Mouse (Mus musculus) embryonic facial prominence, embryonic 15.5 days (tissue): Measurements from ENCODE around the gene Bend5. TPM values are rescaled to one million over a fixed set of nuclear protein-coding genes. Genes with fewer than 3 reads are reported as not detected.

Experiments used
- ATAC-seq: fragments of 200-750 bp; cut with Nextera tagmentation; 2 replicates; pipeline ENCODE4 v1.8.0; 2017; ENCODE audit warnings: low read depth, moderate TSS enrichment; ENCODE audit not compliant: insufficient number of reproducible peaks, low FRiP score, low TSS enrichment
- H3K27ac ChIP-seq: fragments of 300-500 bp; sonication (generic); replicated peaks from 2 replicates; pipeline ENCODE4 v1.5.1; 2015; ENCODE audit warnings: mild to moderate bottlenecking, inconsistent platforms
- H3K27me3 ChIP-seq: fragments of 300-500 bp; sonication (generic); 2 replicates; pipeline ENCODE4 v1.6.1; 2015; ENCODE audit warnings: inconsistent platforms
- H3K36me3 ChIP-seq: fragments of 300-500 bp; sonication (generic); 2 replicates; pipeline ENCODE4 v1.6.1; 2015; ENCODE audit warnings: mild to moderate bottlenecking, inconsistent platforms
- H3K4me1 ChIP-seq: fragments of 300-500 bp; sonication (generic); 2 replicates; pipeline ENCODE4 v1.6.1; 2015; ENCODE audit warnings: inconsistent platforms
- H3K4me2 ChIP-seq: fragments of 300-500 bp; sonication (generic); replicated peaks from 2 replicates; pipeline ENCODE4 v1.6.1; 2015; ENCODE audit warnings: mild to moderate bottlenecking, inconsistent platforms
- H3K4me3 ChIP-seq: fragments of 300-500 bp; sonication (generic); replicated peaks from 2 replicates; pipeline ENCODE4 v1.5.1; 2015; ENCODE audit warnings: mild to moderate bottlenecking, inconsistent platforms
- H3K9ac ChIP-seq: fragments of 300-500 bp; sonication (generic); 2 replicates; pipeline ENCODE4 v1.6.1; 2015; ENCODE audit warnings: inconsistent platforms
- H3K9me3 ChIP-seq: fragments of 300-500 bp; sonication (generic); replicated peaks from 2 replicates; pipeline ENCODE4 v1.6.1; 2016; ENCODE audit warnings: inconsistent platforms
- WGBS: fragments of 180-500 bp; shearing (Covaris S2); methylation state at CpG from one replicate; pipeline ENCODE4 v1.1.7; 2015; 5-methylcytosine and 5-hydroxymethylcytosine counted together
- polyA plus RNA-seq: library from polyadenylated mRNA; unstranded; fragments of >200 nt; fragmentation: Nextera tagmentation; extraction: Ambion mirVana; gene quantifications from 2 replicates; pipeline ENCODE4 v1.2.1, GENCODE M21; 2015

Bend5 gene
- polyA plus RNA-seq, 1 experiment from 2014 or later: 137 TPM

GRCm38 (mm10) chr4:111416126-111416525 is 1.3 kb downstream of the Bend5 start:
- H3K4me2 ChIP-seq: peak overlapping the region; percentile 69
- peaks cover 35% of the 10 kb centered on the region for H3K4me1 ChIP-seq
- no peak for ATAC-seq
- H3K27ac ChIP-seq: peak overlapping the region; percentile 95
- H3K9ac ChIP-seq: peak overlapping the region; percentile 96
- peak overlapping the region; percentile 85 for H3K4me3 ChIP-seq
- H3K27me3 ChIP-seq: no peaks in the 10 kb centered on the region
- no peaks in the 10 kb centered on the region for H3K9me3 ChIP-seq
- peaks cover 6% of the 10 kb centered on the region; the same call in 1 of the 2 replicates for H3K36me3 ChIP-seq
- 59% methylated on average over 3 of the region's 3 CpGs for WGBS

- peak overlapping the region; percentile 85 for H3K4me3 ChIP-seq
- ATAC-seq: no peak
- peak overlapping the region; percentile 69 for H3K4me2 ChIP-seq
- no peaks in the 10 kb centered on the region for H3K27me3 ChIP-seq
- 46% methylated on average over 3 of the region's 3 CpGs for WGBS
- H3K9ac ChIP-seq: peak overlapping the region; percentile 96
- H3K27ac ChIP-seq: peak overlapping the region; percentile 95
- no peaks in the 10 kb centered on the region for H3K9me3 ChIP-seq
- peaks cover 37% of the 10 kb centered on the region for H3K4me1 ChIP-seq
- H3K36me3 ChIP-seq: peaks cover 6% of the 10 kb centered on the region; the same call in 1 of the 2 replicates
Observed at GRCm38 (mm10) chr4:111416551-111416950, 1.7 kb downstream of the Bend5 start.

GRCm38 (mm10) chr4:111417716-111418115 is 2.9 kb downstream of the Bend5 start:
- H3K9me3 ChIP-seq: no peaks in the 10 kb centered on the region
- no peaks in the 10 kb centered on the region for H3K27me3 ChIP-seq
- WGBS: 85% methylated on average over 5 of the region's 5 CpGs
- H3K4me2 ChIP-seq: peak overlapping the region; percentile 69
- H3K27ac ChIP-seq: peak overlapping the region; percentile 95
- peaks cover 6% of the 10 kb centered on the region; the same call in 1 of the 2 replicates for H3K36me3 ChIP-seq
- peaks cover 48% of the 10 kb centered on the region for H3K4me1 ChIP-seq
- H3K4me3 ChIP-seq: peak overlapping the region; percentile 85
- H3K9ac ChIP-seq: peak overlapping the region; percentile 4; the same call in 1 of the 2 replicates
- ATAC-seq: no peak

GRCm38 (mm10) chr4:111419476-111419875 is 4.7 kb downstream of the Bend5 start:
- peaks cover 55% of the 10 kb centered on the region for H3K4me1 ChIP-seq
- no peak for ATAC-seq
- H3K36me3 ChIP-seq: peaks cover 6% of the 10 kb centered on the region; the same call in 1 of the 2 replicates
- WGBS: 79% methylated on average over 1 of the region's 1 CpGs
- H3K4me3 ChIP-seq: peak overlapping the region; percentile 85
- peak overlapping the region; percentile 69 for H3K4me2 ChIP-seq
- no peaks in the 10 kb centered on the region for H3K27me3 ChIP-seq
- H3K9me3 ChIP-seq: no peaks in the 10 kb centered on the region
- no peak overlapping the region for H3K9ac ChIP-seq
- peak overlapping the region; percentile 95 for H3K27ac ChIP-seq

GRCm38 (mm10) chr4:111420031-111420430 is 5.2 kb downstream of the Bend5 start:
- H3K27me3 ChIP-seq: no peaks in the 10 kb centered on the region
- H3K27ac ChIP-seq: no peak overlapping the region; the same call in 1 of the 2 replicates
- H3K4me1 ChIP-seq: peaks cover 58% of the 10 kb centered on the region
- H3K9ac ChIP-seq: no peak overlapping the region
- ATAC-seq: no peak
- peak overlapping the region; percentile 69; the same call in 1 of the 2 replicates for H3K4me2 ChIP-seq
- WGBS: 30% methylated on average over 3 of the region's 3 CpGs
- H3K36me3 ChIP-seq: peaks cover 7% of the 10 kb centered on the region; the same call in 1 of the 2 replicates
- H3K9me3 ChIP-seq: no peaks in the 10 kb centered on the region
- peak overlapping the region; percentile 85; the same call in 1 of the 2 replicates for H3K4me3 ChIP-seq

GRCm38 (mm10) chr4:111420955-111421354 is 6.1 kb downstream of the Bend5 start:
- no peaks in the 10 kb centered on the region for H3K9me3 ChIP-seq
- H3K9ac ChIP-seq: no peak overlapping the region
- peak overlapping the region; percentile 39; the same call in 1 of the 2 replicates for H3K27ac ChIP-seq
- no peak for ATAC-seq
- H3K36me3 ChIP-seq: peaks cover 13% of the 10 kb centered on the region; the same call in 1 of the 2 replicates
- 80% methylated on average over 4 of the region's 4 CpGs for WGBS
- no peak overlapping the region for H3K4me3 ChIP-seq
- peaks cover 60% of the 10 kb centered on the region for H3K4me1 ChIP-seq
- no peaks in the 10 kb centered on the region for H3K27me3 ChIP-seq
- H3K4me2 ChIP-seq: peak overlapping the region; percentile 22

GRCm38 (mm10) chr4:111421785-111422184 is 7.0 kb downstream of the Bend5 start:
- Histone ChIP-seq H3K36me3 (peaks cover 13% of the 10 kb centered on the region; the same call in 1 of the 2 replicates), H3K27ac (peak overlapping the region; percentile 66; the same call in 1 of the 2 replicates), H3K4me1 (peaks cover 54% of the 10 kb centered on the region), H3K27me3 (no peaks in the 10 kb centered on the region), H3K9me3 (no peaks in the 10 kb centered on the region), H3K4me2 (peak overlapping the region; percentile 24; the same call in 1 of the 2 replicates), H3K9ac (no peak overlapping the region), H3K4me3 (no peak overlapping the region; the same call in 1 of the 2 replicates)
- WGBS: 71% methylated on average over 6 of the region's 6 CpGs
- ATAC-seq: no peak

GRCm38 (mm10) chr4:111424371-111424950 is 9.7 kb downstream of the Bend5 start:
- Histone ChIP-seq H3K27ac (no peak overlapping the region), H3K36me3 (peaks cover 6% of the 10 kb centered on the region; the same call in 1 of the 2 replicates), H3K4me3 (no peak overlapping the region), H3K9ac (no peak overlapping the region), H3K27me3 (no peaks in the 10 kb centered on the region), H3K4me1 (peaks cover 43% of the 10 kb centered on the region), H3K9me3 (no peaks in the 10 kb centered on the region), H3K4me2 (no peak overlapping the region)
- 74% methylated on average over 1 of the region's 1 CpGs for WGBS
- ATAC-seq: no peak

GRCm38 (mm10) chr4:111425170-111425569 is 10.4 kb downstream of the Bend5 start:
- H3K4me1 ChIP-seq: peaks cover 40% of the 10 kb centered on the region
- H3K4me2 ChIP-seq: no peak overlapping the region
- H3K27me3 ChIP-seq: no peaks in the 10 kb centered on the region
- H3K36me3 ChIP-seq: peaks cover 11% of the 10 kb centered on the region
- no peak overlapping the region for H3K27ac ChIP-seq
- no peaks in the 10 kb centered on the region for H3K9me3 ChIP-seq
- no peak overlapping the region for H3K4me3 ChIP-seq
- ATAC-seq: no peak
- no peak overlapping the region for H3K9ac ChIP-seq
- WGBS: 62% methylated on average over 6 of the region's 6 CpGs

- Histone ChIP-seq H3K4me1 (peaks cover 24% of the 10 kb centered on the region), H3K4me2 (no peak overlapping the region), H3K36me3 (peaks cover 55% of the 10 kb centered on the region), H3K27me3 (no peaks in the 10 kb centered on the region), H3K9ac (no peak overlapping the region), H3K27ac (no peak overlapping the region), H3K9me3 (no peaks in the 10 kb centered on the region), H3K4me3 (no peak overlapping the region)
- 80% methylated on average over 2 of the region's 2 CpGs for WGBS
- ATAC-seq: no peak
Observed at GRCm38 (mm10) chr4:111431186-111431585, 16.4 kb downstream of the Bend5 start.

GRCm38 (mm10) chr4:111432013-111432412 is 17.2 kb downstream of the Bend5 start:
- H3K36me3 ChIP-seq: peaks cover 62% of the 10 kb centered on the region

More at GRCm38 (mm10) chr4:111432013-111432412, 17.2 kb downstream of the Bend5 start:
- Histone ChIP-seq H3K9me3 (no peaks in the 10 kb centered on the region), H3K4me3 (no peak overlapping the region), H3K4me2 (no peak overlapping the region), H3K27ac (no peak overlapping the region), H3K4me1 (peaks cover 24% of the 10 kb centered on the region), H3K9ac (no peak overlapping the region), H3K27me3 (no peaks in the 10 kb centered on the region)
- no peak for ATAC-seq
- WGBS: 63% methylated on average over 5 of the region's 5 CpGs
